Mouse (Mus musculus) erythroblast, embryonic 14.5 days (primary cell): Measurements from ENCODE around the gene Chst12. TPM values are rescaled to one million over a fixed set of nuclear protein-coding genes. Genes with fewer than 3 reads are reported as not detected.
"Not testable (repeated sequence)": the region's sequence is repeated elsewhere in the genome, so short reads cannot be mapped to it uniquely, and the experiment has no call there.

Experiments used
- H3K27me3 ChIP-seq: 2 replicates; pipeline ENCODE4 v1.6.1; 2012; ENCODE audit warnings: inconsistent platforms; ENCODE audit not compliant: control insufficient read depth
- H3K36me3 ChIP-seq: 2 replicates; pipeline ENCODE4 v1.6.1; 2012; ENCODE audit warnings: mild to moderate bottlenecking, inconsistent platforms; ENCODE audit not compliant: control insufficient read depth
- H3K4me1 ChIP-seq: 2 replicates; pipeline ENCODE4 v1.6.1; 2012; ENCODE audit warnings: inconsistent platforms; ENCODE audit not compliant: control insufficient read depth
- H3K4me3 ChIP-seq: replicated peaks from 2 replicates; pipeline ENCODE3; 2012; ENCODE audit warnings: moderate library complexity, mild to moderate bottlenecking, inconsistent platforms
- H3K9me3 ChIP-seq: 2 replicates; pipeline ENCODE4 v1.6.1; 2012; ENCODE audit warnings: low read length, inconsistent platforms, mixed read lengths; ENCODE audit not compliant: control insufficient read depth
- GATA1 ChIP-seq: IDR thresholded peaks from 2 replicates; pipeline ENCODE4 v1.6.1; 2012; ENCODE audit warnings: low read length, inconsistent platforms, mixed read lengths
- TAL1 ChIP-seq: IDR thresholded peaks from 3 replicates; pipeline ENCODE4 v1.6.1; 2012; ENCODE audit warnings: low read length, inconsistent platforms, mixed read lengths
- polyA plus RNA-seq: library from polyadenylated mRNA; stranded (reverse); fragments of >175 nt; gene quantifications from 2 replicates; pipeline ENCODE4 v1.2.3, GENCODE M21; 2012

Chst12 gene
- 0.32 and 0.50 TPM in 2 replicates for polyA plus RNA-seq

- H3K27me3 ChIP-seq: no peaks in the 10 kb centered on the region
- H3K4me1 ChIP-seq: peaks cover 84% of the 10 kb centered on the region
- H3K4me3 ChIP-seq: peak within 1 kb of the TSS; percentile 64
- TF ChIP-seq TAL1 (no peak), GATA1 (no peak)
- H3K9me3 ChIP-seq: no peaks in the 10 kb centered on the region; the same call in 1 of the 2 replicates
- no peaks in the 10 kb centered on the region for H3K36me3 ChIP-seq
Measured at GRCm38 (mm10) chr5:140505208-140505780, at the start of gene Chst12. TSS of gene Chst12 (plus strand) at chr5:140505550.

DNA sequence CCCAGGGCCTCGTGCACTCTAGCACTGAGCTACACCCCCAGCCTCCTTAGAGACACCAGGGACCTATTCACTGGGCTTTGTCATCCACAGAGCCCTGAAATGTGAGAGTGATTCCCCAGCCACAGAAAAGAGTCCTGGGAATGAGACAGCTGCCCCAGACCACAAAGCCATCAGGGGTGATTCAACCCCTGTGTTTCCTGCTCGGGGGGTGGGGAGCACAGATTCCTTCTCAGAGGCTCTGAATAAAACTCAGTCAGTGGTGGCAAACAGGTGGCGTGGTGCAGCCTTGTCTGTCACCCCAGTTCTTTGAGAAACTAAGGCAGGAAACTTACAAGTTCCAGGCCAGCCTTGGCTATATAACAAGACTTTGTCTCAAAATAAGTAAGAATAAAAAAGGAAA is 43.9 kb upstream of the Chst12 start:
- H3K36me3 ChIP-seq: no peaks in the 10 kb centered on the region
- H3K27me3 ChIP-seq: no peaks in the 10 kb centered on the region
- no peak overlapping the region for H3K4me3 ChIP-seq
- TF ChIP-seq GATA1: no peak
- no peak for TF ChIP-seq TAL1
- H3K4me1 ChIP-seq: no peaks in the 10 kb centered on the region
- H3K9me3 ChIP-seq: peaks cover 21% of the 10 kb centered on the region

- not testable (repeated sequence) for H3K4me1 ChIP-seq, H3K4me3 ChIP-seq, H3K27me3 ChIP-seq, H3K36me3 ChIP-seq
- peaks cover 21% of the 10 kb centered on the region for H3K9me3 ChIP-seq
Measured at GRCm38 (mm10) chr5:140463151-140463550, 42.2 kb upstream of the Chst12 start.

DNA sequence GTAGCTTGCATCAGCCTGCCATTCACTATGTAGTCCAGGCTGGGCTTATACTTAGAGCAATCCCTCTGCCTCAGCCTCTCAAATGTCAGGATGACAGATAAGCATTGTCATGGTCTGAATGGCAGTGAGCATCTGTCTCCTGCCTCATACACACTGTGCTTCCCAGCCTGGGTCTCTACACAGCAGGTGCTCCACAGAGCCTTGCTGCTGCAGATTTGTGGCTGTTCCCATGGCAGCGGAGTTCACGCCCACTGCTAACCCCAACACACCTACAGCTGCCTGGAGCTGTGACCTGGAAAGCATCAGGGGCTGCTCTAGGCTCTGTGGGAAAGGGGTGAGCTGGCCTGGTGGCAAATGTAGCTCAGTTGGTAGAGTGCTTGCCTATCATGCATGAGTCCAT is 40.4 kb upstream of the Chst12 start:
- H3K36me3 ChIP-seq: no peaks in the 10 kb centered on the region

GRCm38 (mm10) chr5:140472336-140472735 is 33.0 kb upstream of the Chst12 start:
- Histone ChIP-seq H3K27me3 (no peaks in the 10 kb centered on the region), H3K4me1 (no peaks in the 10 kb centered on the region)

More for the DNA sequence above, 40.4 kb upstream of the Chst12 start:
- Histone ChIP-seq H3K4me3 (no peak overlapping the region), H3K4me1 (no peaks in the 10 kb centered on the region), H3K27me3 (no peaks in the 10 kb centered on the region), H3K9me3 (peaks cover 21% of the 10 kb centered on the region)
- no peak for TF ChIP-seq GATA1
- no peak for TF ChIP-seq TAL1

GRCm38 (mm10) chr5:140481458-140481857 is 23.9 kb upstream of the Chst12 start:
- H3K36me3 ChIP-seq: no peaks in the 10 kb centered on the region
- peaks cover 6% of the 10 kb centered on the region; the same call in 1 of the 2 replicates for H3K27me3 ChIP-seq
- H3K4me3 ChIP-seq: no peak overlapping the region
- TF ChIP-seq GATA1: no peak
- no peak for TF ChIP-seq TAL1
- no peaks in the 10 kb centered on the region for H3K4me1 ChIP-seq
- peaks cover 5% of the 10 kb centered on the region; the same call in 1 of the 2 replicates for H3K9me3 ChIP-seq

More at GRCm38 (mm10) chr5:140472336-140472735, 33.0 kb upstream of the Chst12 start:
- no peak overlapping the region for H3K4me3 ChIP-seq
- no peaks in the 10 kb centered on the region; the same call in 1 of the 2 replicates for H3K9me3 ChIP-seq
- TF ChIP-seq GATA1 (no peak), TAL1 (no peak)
- no peaks in the 10 kb centered on the region for H3K36me3 ChIP-seq

DNA sequence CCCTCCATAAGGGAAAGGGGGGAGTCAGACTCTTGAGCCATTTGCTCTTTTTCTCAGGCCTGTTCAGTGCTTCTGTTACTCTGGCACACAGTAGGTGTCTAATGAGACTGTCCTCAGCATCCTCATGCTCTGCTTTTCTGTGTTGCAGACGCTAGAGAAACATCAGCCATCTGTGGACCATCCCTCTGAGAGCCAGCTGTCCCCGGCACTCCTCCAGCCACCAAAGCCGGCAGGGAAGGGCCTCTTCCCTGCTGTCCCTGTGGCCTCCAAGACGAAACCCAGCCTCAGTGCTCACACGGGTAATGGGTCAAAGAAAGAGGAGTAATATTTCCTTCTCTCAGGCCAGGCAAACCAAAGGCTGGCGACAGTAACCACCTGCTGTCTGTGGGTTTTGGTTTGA is 14.2 kb upstream of the Chst12 start:
- Histone ChIP-seq H3K36me3 (no peaks in the 10 kb centered on the region), H3K9me3 (no peaks in the 10 kb centered on the region), H3K27me3 (peaks cover 24% of the 10 kb centered on the region), H3K4me1 (no peaks in the 10 kb centered on the region), H3K4me3 (no peak overlapping the region)
- TF ChIP-seq TAL1: no peak
- no peak for TF ChIP-seq GATA1

DNA sequence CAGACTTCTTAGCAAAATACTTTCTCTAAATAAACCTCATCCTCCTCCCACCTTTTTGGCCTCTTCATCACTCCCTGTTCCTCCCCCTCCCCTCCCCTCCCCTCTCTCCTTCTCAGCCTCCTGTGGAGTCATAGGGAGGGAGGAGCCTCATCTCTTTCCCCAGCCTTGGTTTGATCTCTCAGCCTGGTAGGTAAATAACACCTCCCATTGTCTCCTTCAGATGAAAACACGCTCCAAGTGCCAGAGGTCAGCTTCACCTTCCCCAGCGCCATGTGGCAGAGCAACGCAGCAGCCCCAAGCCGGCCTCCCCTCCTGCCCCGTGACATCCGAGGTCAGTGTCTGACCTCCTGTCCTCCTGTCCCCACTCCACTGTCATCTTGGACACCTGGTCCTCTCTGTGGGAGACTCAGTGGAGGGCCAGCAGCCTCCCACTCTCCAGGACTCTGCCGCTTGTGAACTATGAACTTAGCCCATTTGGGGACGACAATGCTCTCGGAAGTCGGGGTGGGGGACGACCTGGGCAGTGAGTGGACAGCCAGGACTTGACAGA is 12.6 kb upstream of the Chst12 start:
- TF ChIP-seq TAL1 (no peak), GATA1 (no peak)
- H3K9me3 ChIP-seq: no peaks in the 10 kb centered on the region
- H3K4me1 ChIP-seq: no peaks in the 10 kb centered on the region
- no peak overlapping the region for H3K4me3 ChIP-seq
- H3K36me3 ChIP-seq: no peaks in the 10 kb centered on the region
- H3K27me3 ChIP-seq: peaks cover 18% of the 10 kb centered on the region

GRCm38 (mm10) chr5:140498176-140498575 is 7.2 kb upstream of the Chst12 start:
- H3K36me3 ChIP-seq: no peaks in the 10 kb centered on the region
- no peaks in the 10 kb centered on the region for H3K9me3 ChIP-seq
- H3K4me1 ChIP-seq: peaks cover 26% of the 10 kb centered on the region
- TF ChIP-seq TAL1 (no peak), GATA1 (no peak)
- H3K4me3 ChIP-seq: no peak overlapping the region
- no peaks in the 10 kb centered on the region for H3K27me3 ChIP-seq

DNA sequence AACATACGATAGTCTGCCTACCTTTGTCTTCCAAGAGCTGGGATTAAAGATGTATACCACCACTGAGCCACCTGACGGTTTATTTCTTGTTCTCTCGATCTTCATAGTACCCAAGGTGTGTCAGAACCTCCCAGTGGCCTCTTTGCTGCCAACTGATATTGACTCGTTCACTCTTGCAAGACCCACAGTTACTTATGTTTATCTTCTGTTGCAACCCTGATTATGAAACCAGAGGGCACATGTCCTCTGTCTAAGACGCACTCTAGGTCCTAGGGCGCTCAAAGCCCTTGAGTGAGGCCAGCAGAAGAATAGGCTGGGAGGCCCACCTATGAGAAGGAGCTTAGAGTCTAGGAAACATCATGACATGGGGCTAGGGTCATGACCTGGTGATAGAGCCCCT is 4.6 kb upstream of the Chst12 start:
- Histone ChIP-seq H3K4me1 (peaks cover 48% of the 10 kb centered on the region), H3K9me3 (no peaks in the 10 kb centered on the region; the same call in 1 of the 2 replicates), H3K36me3 (no peaks in the 10 kb centered on the region), H3K27me3 (no peaks in the 10 kb centered on the region), H3K4me3 (no peak overlapping the region)
- TF ChIP-seq TAL1 (no peak), GATA1 (no peak)
